Mouse (Mus musculus): ENCODE measurements at regions not wholly inside any gene's neighbourhood (a gene's known extent, or its start where the extent isn't known, plus 50 kb on each side); places are given as distances from the start of the nearest gene placed in this dataset.

GRCm38 (mm10) chr3:52881981-52882380 is 135.1 kb downstream of the Cog6 start:
- no peak for TF ChIP-seq GATA1 (IDR thresholded peaks at IDR 0.05; ENCODE audit: borderline replicate concordance, low read length)
- no peak for TF ChIP-seq FLI1 (IDR thresholded peaks at IDR 0.05; ENCODE audit: low read length)

Measured in megakaryocyte, embryonic 14.5 days (primary cell).